Mouse (Mus musculus) CH12.LX (cell line): ENCODE results near the gene Myoc. TPM values are rescaled to one million over a fixed set of nuclear protein-coding genes. Genes with fewer than 3 reads are reported as not detected.

Experiments
- DNase-seq: peaks from one replicate; pipeline ENCODE4 v3.0.0-alpha.2; 2013; ENCODE audit errors: extremely low read depth
- H3K27ac ChIP-seq: 2 replicates; pipeline ENCODE4 v1.5.1; 2012; ENCODE audit warnings: low read depth, mild to moderate bottlenecking, control low read depth, moderate library complexity; ENCODE audit not compliant: insufficient read depth
- H3K27me3 ChIP-seq: replicated peaks from 2 replicates; pipeline ENCODE3; 2012; ENCODE audit warnings: inconsistent platforms
- H3K36me3 ChIP-seq, 2 experiments: replicated peaks in 1 of 2; 2 replicates each; pipeline versions ENCODE3 to v1.6.1; 2012; ENCODE audit warnings: inconsistent platforms in 1 of 2, low read length in 1 of 2, mild to moderate bottlenecking in 1 of 2, mixed read lengths in 1 of 2, moderate library complexity in 1 of 2; ENCODE audit not compliant: control insufficient read depth in 1 of 2, insufficient read depth in 1 of 2
- H3K4me1 ChIP-seq, 2 experiments: 2 replicates each; pipeline ENCODE4 v1.6.1; 2012; ENCODE audit warnings: inconsistent platforms in 1 of 2, moderate library complexity in 1 of 2; ENCODE audit not compliant: insufficient read depth in 2 of 2, control insufficient read depth in 1 of 2
- H3K4me2 ChIP-seq: 2 replicates; pipeline ENCODE4 v1.6.1; 2012; ENCODE audit warnings: low read depth, mild to moderate bottlenecking, control low read depth; ENCODE audit not compliant: poor library complexity, insufficient read depth, severe bottlenecking
- H3K4me3 ChIP-seq, 3 experiments: fragments of 150-350 bp in 1 of 3; sonication (generic) in 1 of 3; replicated peaks in 1 of 3; 2 replicates each; pipeline versions ENCODE3 to v1.5.1; 2011 to 2012; ENCODE audit warnings: low read depth in 2 of 3, low read length in 2 of 3, mild to moderate bottlenecking in 2 of 3, moderate library complexity in 2 of 3, control low read depth in 1 of 3, improper control_type of control experiment in 1 of 3, inconsistent platforms in 1 of 3, mixed read lengths in 1 of 3; ENCODE audit not compliant: poor library complexity in 1 of 3
- H3K79me2 ChIP-seq: replicated peaks from 2 replicates; pipeline ENCODE4 v1.6.1; 2012; ENCODE audit warnings: mild to moderate bottlenecking, moderate library complexity; ENCODE audit not compliant: control insufficient read depth, poor library complexity, insufficient read depth, severe bottlenecking; ENCODE audit errors: extremely low read depth
- H3K9ac ChIP-seq: 2 replicates; pipeline ENCODE4 v1.6.1; 2012; ENCODE audit warnings: low read depth, mild to moderate bottlenecking, control low read depth, moderate library complexity; ENCODE audit not compliant: insufficient read depth
- H3K9me3 ChIP-seq: replicated peaks from 2 replicates; pipeline ENCODE3; 2012; ENCODE audit warnings: low read length, inconsistent platforms, mixed read lengths
- BHLHE40 ChIP-seq: IDR thresholded peaks from 2 replicates; pipeline ENCODE4 v1.6.1; 2011; ENCODE audit warnings: mild to moderate bottlenecking, low read depth, low read length, improper control_type of control experiment
- CHD2 ChIP-seq: IDR thresholded peaks from 2 replicates; pipeline ENCODE4 v1.6.1; 2011; ENCODE audit warnings: low read length, improper control_type of control experiment
- CTCF ChIP-seq, 2 experiments: IDR thresholded peaks in 1 of 2; conservative IDR thresholded peaks in 1 of 2; 2 replicates each; pipeline ENCODE4 v1.5.1; 2011 to 2012; ENCODE audit warnings: low read depth in 2 of 2, low read length in 2 of 2, improper control_type of control experiment in 1 of 2, inconsistent platforms in 1 of 2, mild to moderate bottlenecking in 1 of 2, moderate library complexity in 1 of 2
- E2F4 ChIP-seq: IDR thresholded peaks from 2 replicates; pipeline ENCODE4 v1.6.1; 2011; ENCODE audit warnings: low read depth, low read length, improper control_type of control experiment; ENCODE audit not compliant: insufficient replicate concordance
- ELF1 ChIP-seq: IDR thresholded peaks from 2 replicates; pipeline ENCODE4 v1.6.1; 2014; ENCODE audit warnings: low read depth, mild to moderate bottlenecking, inconsistent platforms, low read length, improper control_type of control experiment
- EP300 ChIP-seq: IDR thresholded peaks from 2 replicates; pipeline ENCODE4 v1.6.1; 2011; ENCODE audit warnings: low read length, improper control_type of control experiment
- ETS1 ChIP-seq: conservative IDR thresholded peaks from 2 replicates; pipeline ENCODE4 v1.6.1; 2012; ENCODE audit warnings: low read depth, mild to moderate bottlenecking, inconsistent platforms, low read length, improper control_type of control experiment, moderate library complexity
- GABPA ChIP-seq: IDR thresholded peaks from 2 replicates; pipeline ENCODE4 v1.6.1; 2012; ENCODE audit warnings: low read depth, low read length, improper control_type of control experiment, inconsistent platforms; ENCODE audit not compliant: insufficient replicate concordance
- JUN ChIP-seq: IDR thresholded peaks from 2 replicates; pipeline ENCODE4 v1.6.1; 2011; ENCODE audit warnings: low read depth, mild to moderate bottlenecking, low read length, improper control_type of control experiment, moderate library complexity; ENCODE audit not compliant: insufficient read depth
- JUND ChIP-seq: conservative IDR thresholded peaks from 2 replicates; pipeline ENCODE4 v1.6.1; 2011; ENCODE audit warnings: low read depth, low read length, improper control_type of control experiment
- MAX ChIP-seq: IDR thresholded peaks from 2 replicates; pipeline ENCODE4 v1.6.1; 2011; ENCODE audit warnings: low read length, improper control_type of control experiment
- NRF1 ChIP-seq: IDR thresholded peaks from 2 replicates; pipeline ENCODE4 v1.6.1; 2014; ENCODE audit warnings: low read depth, mild to moderate bottlenecking, inconsistent platforms, low read length, improper control_type of control experiment, moderate library complexity
- POLR2AphosphoS2 ChIP-seq: IDR thresholded peaks from 2 replicates; pipeline ENCODE4 v1.6.1; 2011; ENCODE audit warnings: low read depth, low read length, improper control_type of control experiment
- SIN3A ChIP-seq: IDR thresholded peaks from 2 replicates; pipeline ENCODE4 v1.6.1; 2012; ENCODE audit warnings: low read length, improper control_type of control experiment, inconsistent platforms
- UBTF ChIP-seq: IDR thresholded peaks from 2 replicates; pipeline ENCODE4 v1.6.1; 2012; ENCODE audit warnings: low read depth, mild to moderate bottlenecking, inconsistent platforms, low read length, improper control_type of control experiment, moderate library complexity
- ZC3H11A ChIP-seq: IDR thresholded peaks from 2 replicates; pipeline ENCODE4 v1.6.1; 2012; ENCODE audit warnings: low read depth, mild to moderate bottlenecking, inconsistent platforms, low read length, improper control_type of control experiment
- ZKSCAN1 ChIP-seq: IDR thresholded peaks from 2 replicates; pipeline ENCODE4 v1.6.1; 2012; ENCODE audit warnings: low read depth, inconsistent platforms, low read length, improper control_type of control experiment, borderline replicate concordance
- ZMIZ1 ChIP-seq: IDR thresholded peaks from 2 replicates; pipeline ENCODE4 v1.6.1; 2012; ENCODE audit warnings: low read depth, mild to moderate bottlenecking, inconsistent platforms, low read length, improper control_type of control experiment
- dilution Hi-C: fragments of 300-500 bp; cut with MboI; formaldehyde crosslinking; loops from 2 replicates; pipeline ENCODE4 v1.14.3; 2020; ENCODE audit warnings: low sequenced_read_pairs; ENCODE audit not compliant: extremely low pct_unique_long_range_greater_than_20kb, extremely low pct_ligation_motif_present
- in situ Hi-C: fragments of 300-500 bp; cut with MboI; formaldehyde crosslinking; loops from 3 replicates; pipeline ENCODE4 v1.14.3; 2019; ENCODE audit warnings: low sequenced_read_pairs, low pct_ligation_motif_present, low pct_unique_long_range_greater_than_20kb, mixed read lengths
- polyA plus RNA-seq: library from polyadenylated mRNA; unstranded; fragments of >175 nt; gene quantifications from 2 replicates; pipeline ENCODE4 v1.2.1, GENCODE M21; 2012; ENCODE audit warnings: low read depth; ENCODE audit not compliant: insufficient read length
- total RNA-seq, 2 experiments: library from RNA; depleted of rRNA; stranded (reverse); fragments of 300-350 nt in 1 of 2; fragments of >200 nt in 1 of 2; gene quantifications; 2 replicates each; pipeline ENCODE4 v1.2.3; 2012 to 2014

Gene Myoc
- total and polyA plus RNA-seq, 3 experiments: not detected

DNA sequence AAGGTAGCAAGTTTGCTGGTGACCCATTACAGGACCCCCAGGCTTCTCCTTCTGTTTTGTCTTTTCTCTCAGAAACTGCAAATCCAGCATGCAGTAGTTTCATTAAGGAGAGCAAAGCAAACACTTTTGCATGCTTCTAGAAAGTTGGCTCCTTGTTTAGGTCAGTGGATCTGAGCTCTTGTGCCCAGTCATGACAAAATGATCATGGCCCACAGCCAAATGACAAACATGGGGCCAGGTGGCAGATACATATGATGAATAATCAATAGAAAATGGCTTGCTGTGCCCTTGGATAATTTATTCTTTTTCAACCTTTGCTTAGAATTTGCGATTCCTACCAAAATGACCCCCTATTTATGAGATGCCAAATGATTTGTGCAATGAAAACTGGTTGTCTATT, 906 bp downstream of the Myoc start:
- in situ Hi-C loops: no loop called here

DNA sequence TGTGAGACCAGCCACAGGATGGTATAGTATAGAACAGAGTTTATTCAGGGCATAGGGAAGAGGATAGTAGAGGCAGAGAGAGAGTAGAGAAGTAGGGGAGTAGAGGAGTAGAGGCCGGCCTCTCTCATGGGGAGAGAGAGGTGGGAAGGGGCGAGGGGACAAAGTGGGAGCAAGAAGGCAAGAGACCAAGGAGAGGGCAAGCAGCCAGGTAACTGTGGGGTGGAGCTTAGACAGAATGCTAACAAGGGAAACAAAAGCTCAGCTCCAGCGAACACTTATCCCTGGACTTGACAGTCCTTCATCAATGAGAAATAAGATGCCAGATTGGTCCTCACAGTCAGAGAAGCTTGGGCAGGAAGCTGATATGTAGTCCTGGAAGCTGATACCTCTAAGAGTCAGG, 3.6 kb downstream of the Myoc start:
- no peaks in the 10 kb centered on the region for H3K36me3 ChIP-seq
- TF ChIP-seq ZMIZ1 (no peak), CTCF (conservative IDR thresholded peaks at IDR 0.05 in 1 of 2, IDR thresholded peaks at IDR 0.05 in 1 of 2; ENCODE audit: low read depth in 2 of 2, low read length in 2 of 2) (no peak), POLR2AphosphoS2 (no peak), MAX (no peak)
- no peaks in the 10 kb centered on the region for H3K79me2 ChIP-seq
- dilution Hi-C loops (no loop called here), in situ Hi-C loops (no loop called here)
- H3K4me2 ChIP-seq: no peak overlapping the region
- H3K27me3 ChIP-seq: no peaks in the 10 kb centered on the region
- no peak overlapping the region for H3K27ac ChIP-seq
- H3K4me1 ChIP-seq: peaks cover 1 to 2% of the 10 kb centered on the region in 2 experiments; a peak in 2 of 4 replicates
- H3K4me3 ChIP-seq: no peak overlapping the region
- H3K9me3 ChIP-seq: no peaks in the 10 kb centered on the region
- H3K9ac ChIP-seq: no peak overlapping the region
- no peak for DNase-seq

More for the DNA sequence above, 906 bp downstream of the Myoc start:
- TF ChIP-seq NRF1 (no peak), SIN3A (no peak), ELF1 (no peak), UBTF (no peak), EP300 (no peak), GABPA (no peak), POLR2AphosphoS2 (no peak), BHLHE40 (no peak), ETS1 (no peak), CHD2 (no peak), JUN (no peak), E2F4 (no peak), ZKSCAN1 (no peak), ZC3H11A (no peak), JUND (no peak)
- DNase-seq: no peak
- Histone ChIP-seq H3K4me3 (no peak overlapping the region), H3K36me3 (no peaks in the 10 kb centered on the region), H3K9ac (no peak overlapping the region), H3K4me2 (no peak overlapping the region), H3K4me1 (peaks cover 0 to 3% of the 10 kb centered on the region in 2 experiments; a peak in 1 of 4 replicates), H3K27ac (no peak overlapping the region), H3K79me2 (no peaks in the 10 kb centered on the region), H3K9me3 (no peaks in the 10 kb centered on the region), H3K27me3 (no peaks in the 10 kb centered on the region)
- dilution Hi-C loops: no loop called here
